Mouse (Mus musculus): Measurements from ENCODE around the gene Rbfox3. TPM values are rescaled to one million over a fixed set of nuclear protein-coding genes. Genes with fewer than 3 reads are reported as not detected.

Gene Rbfox3
- polyA plus RNA-seq, 1 experiment from 2014 or later = 0.97 TPM

GRCm38 (mm10) chr11:118891516-118891915 lies 19.9 kb downstream of the Rbfox3 start:
- no peak overlapping the region for H3K4me2 ChIP-seq (replicated peaks; ENCODE audit: low read depth, low read length)
- H3K27me3 ChIP-seq (replicated peaks; ENCODE audit: insufficient read depth, low read length) = no peaks in the 10 kb centered on the region
- H3K4me3 ChIP-seq (ENCODE audit: low read depth, low read length) = no peak overlapping the region
- no peak for ATAC-seq
- no peak for TF ChIP-seq CTCF (IDR thresholded peaks at IDR 0.05)
- no peak overlapping the region for H3K9ac ChIP-seq (replicated peaks; ENCODE audit: low read depth)
- no peak for DNase-seq (ENCODE audit: low spot score)
- no peaks in the 10 kb centered on the region for H3K9me3 ChIP-seq (ENCODE audit: low read length)
- no peak overlapping the region for H3K27ac ChIP-seq (ENCODE audit: low read length)
- no peaks in the 10 kb centered on the region for H3K4me1 ChIP-seq (ENCODE audit: insufficient read depth, low read depth, low read length)
- H3K36me3 ChIP-seq (ENCODE audit: insufficient read depth, low read length) = no peaks in the 10 kb centered on the region
- WGBS = 76% methylated on average over 15 of the region's 15 CpGs

DNA sequence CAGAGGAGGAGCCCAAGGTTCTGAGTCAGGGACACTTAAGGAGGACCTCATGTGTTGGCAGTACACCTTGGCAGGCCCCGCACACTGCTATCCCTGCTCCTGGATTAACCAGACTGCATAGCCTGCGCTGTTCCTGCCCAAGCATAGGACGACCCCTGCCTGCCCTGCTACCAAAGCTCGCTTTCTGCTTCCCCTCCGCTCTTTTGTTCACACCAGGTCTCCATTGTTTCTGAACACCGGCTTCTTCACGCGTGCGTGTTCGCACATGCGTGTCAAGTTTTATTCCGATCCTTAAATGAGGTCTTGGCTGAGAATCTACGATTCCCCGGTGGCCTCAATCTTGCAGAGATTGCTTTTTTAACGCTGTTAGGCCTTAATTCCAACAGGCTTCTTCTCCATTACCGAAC lies 20.4 kb downstream of the Rbfox3 start:
- Histone ChIP-seq H3K36me3 (ENCODE audit: insufficient read depth, low read length) (no peaks in the 10 kb centered on the region), H3K9ac (replicated peaks; ENCODE audit: low read depth) (no peak overlapping the region), H3K4me2 (replicated peaks; ENCODE audit: low read depth, low read length) (no peak overlapping the region), H3K27me3 (replicated peaks; ENCODE audit: insufficient read depth, low read length) (no peaks in the 10 kb centered on the region), H3K9me3 (ENCODE audit: low read length) (no peaks in the 10 kb centered on the region), H3K4me1 (ENCODE audit: insufficient read depth, low read depth, low read length) (no peaks in the 10 kb centered on the region), H3K27ac (ENCODE audit: low read length) (no peak overlapping the region), H3K4me3 (ENCODE audit: low read depth, low read length) (no peak overlapping the region)
- no peak for ATAC-seq
- DNase-seq (ENCODE audit: low spot score) = no peak
- no peak for TF ChIP-seq EP300 (IDR thresholded peaks at IDR 0.05)
- TF ChIP-seq CTCF (IDR thresholded peaks at IDR 0.05) = no peak
- WGBS = 84% methylated on average over 16 of the region's 16 CpGs

GRCm38 (mm10) chr11:118890474-118890873 lies 20.9 kb downstream of the Rbfox3 start:
- WGBS = 44% methylated on average over 5 of the region's 5 CpGs
- Histone ChIP-seq H3K4me2 (replicated peaks; ENCODE audit: low read depth, low read length) (no peak overlapping the region), H3K9me3 (ENCODE audit: low read length) (no peaks in the 10 kb centered on the region), H3K36me3 (ENCODE audit: insufficient read depth, low read length) (no peaks in the 10 kb centered on the region), H3K9ac (replicated peaks; ENCODE audit: low read depth) (no peak overlapping the region), H3K27ac (ENCODE audit: low read length) (no peak overlapping the region), H3K4me1 (ENCODE audit: insufficient read depth, low read depth, low read length) (no peaks in the 10 kb centered on the region), H3K4me3 (ENCODE audit: low read depth, low read length) (no peak overlapping the region), H3K27me3 (replicated peaks; ENCODE audit: insufficient read depth, low read length) (no peaks in the 10 kb centered on the region)
- TF ChIP-seq CTCF (IDR thresholded peaks at IDR 0.05) (no peak), EP300 (IDR thresholded peaks at IDR 0.05) (no peak)
- DNase-seq (ENCODE audit: low spot score) (no peak), ATAC-seq (no peak)

DNA sequence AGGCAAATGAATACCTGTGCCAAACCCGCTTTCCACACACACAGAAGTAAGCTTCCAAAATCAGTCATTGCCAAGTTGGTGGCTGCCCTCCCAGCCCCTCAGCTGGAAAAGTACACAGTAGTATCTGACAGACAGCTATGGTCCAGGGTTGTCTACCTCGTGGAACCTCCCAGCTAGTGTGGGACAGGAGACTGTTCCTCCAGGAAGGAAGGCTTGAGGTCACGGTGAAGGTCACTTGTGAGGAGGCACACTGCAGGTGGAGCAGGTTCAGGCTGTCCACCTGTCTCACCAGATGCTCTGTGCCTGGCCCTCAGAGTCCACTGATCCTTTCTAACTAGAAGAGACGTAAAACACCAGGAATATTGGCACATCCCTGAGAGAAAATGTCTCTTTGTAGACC lies 21.9 kb downstream of the Rbfox3 start:
- TF ChIP-seq EP300 (IDR thresholded peaks at IDR 0.05) (no peak), CTCF (IDR thresholded peaks at IDR 0.05) (no peak)
- Histone ChIP-seq H3K27ac (ENCODE audit: low read length) (no peak overlapping the region), H3K9me3 (ENCODE audit: low read length) (no peaks in the 10 kb centered on the region), H3K36me3 (ENCODE audit: insufficient read depth, low read length) (no peaks in the 10 kb centered on the region), H3K4me1 (ENCODE audit: insufficient read depth, low read depth, low read length) (no peaks in the 10 kb centered on the region), H3K4me3 (ENCODE audit: low read depth, low read length) (no peak overlapping the region), H3K4me2 (replicated peaks; ENCODE audit: low read depth, low read length) (no peak overlapping the region), H3K27me3 (replicated peaks; ENCODE audit: insufficient read depth, low read length) (no peaks in the 10 kb centered on the region), H3K9ac (replicated peaks; ENCODE audit: low read depth) (no peak overlapping the region)
- DNase-seq (ENCODE audit: low spot score) (no peak), ATAC-seq (no peak)
- 57% methylated on average over 4 of the region's 4 CpGs for WGBS

DNA sequence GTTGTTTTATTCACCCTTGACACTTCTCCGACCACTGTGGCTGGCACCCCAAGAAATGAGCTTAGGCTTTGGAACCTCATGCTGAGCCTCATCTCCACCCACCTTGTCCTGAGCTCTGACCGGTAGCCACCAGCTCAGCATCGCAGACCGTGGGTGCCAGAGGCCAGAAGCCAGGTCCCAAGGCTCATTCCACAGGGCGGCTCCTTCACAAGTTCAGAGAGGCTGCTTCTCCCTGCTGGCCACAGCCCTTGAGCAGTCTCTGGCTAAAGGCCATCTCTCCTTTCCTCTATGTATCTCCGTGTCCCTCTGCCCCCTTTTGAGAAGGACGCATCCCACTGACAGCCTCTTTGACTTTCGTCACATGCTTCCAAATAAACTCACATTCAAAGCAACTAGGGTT lies 23.0 kb downstream of the Rbfox3 start:
- DNase-seq (ENCODE audit: low spot score) (no peak), ATAC-seq (no peak)
- Histone ChIP-seq H3K36me3 (ENCODE audit: insufficient read depth, low read length) (no peaks in the 10 kb centered on the region), H3K4me2 (replicated peaks; ENCODE audit: low read depth, low read length) (no peak overlapping the region), H3K4me3 (ENCODE audit: low read depth, low read length) (no peak overlapping the region), H3K27me3 (replicated peaks; ENCODE audit: insufficient read depth, low read length) (no peaks in the 10 kb centered on the region), H3K27ac (ENCODE audit: low read length) (no peak overlapping the region), H3K4me1 (ENCODE audit: insufficient read depth, low read depth, low read length) (no peaks in the 10 kb centered on the region), H3K9ac (replicated peaks; ENCODE audit: low read depth) (no peak overlapping the region), H3K9me3 (ENCODE audit: low read length) (no peaks in the 10 kb centered on the region)
- TF ChIP-seq CTCF (IDR thresholded peaks at IDR 0.05) = no peak
- no peak for TF ChIP-seq EP300 (IDR thresholded peaks at IDR 0.05)
- WGBS = 65% methylated on average over 8 of the region's 8 CpGs

DNA sequence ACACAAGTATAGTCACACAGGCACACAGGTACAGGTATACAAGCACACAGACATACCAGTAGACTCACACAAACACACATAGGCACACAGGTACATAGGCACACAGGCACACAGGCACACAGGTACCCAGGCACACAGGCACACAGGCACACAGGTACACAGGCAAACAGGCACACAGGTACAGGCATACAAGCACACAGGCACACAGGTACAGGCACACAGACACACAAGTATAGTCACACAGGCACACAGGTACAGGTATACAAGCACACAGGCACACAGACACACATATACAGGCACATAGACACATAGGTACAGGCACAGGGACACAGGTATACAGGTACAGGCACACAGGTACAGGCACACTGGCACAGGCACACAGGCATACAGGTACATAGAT lies 24.2 kb downstream of the Rbfox3 start:
- ATAC-seq (no peak), DNase-seq (ENCODE audit: low spot score) (no peak)
- TF ChIP-seq EP300 (IDR thresholded peaks at IDR 0.05) = no peak
- TF ChIP-seq CTCF (IDR thresholded peaks at IDR 0.05) = no peak
- no peaks in the 10 kb centered on the region for H3K4me1 ChIP-seq (ENCODE audit: insufficient read depth, low read depth, low read length)
- no peak overlapping the region for H3K9ac ChIP-seq (replicated peaks; ENCODE audit: low read depth)
- H3K27me3 ChIP-seq (replicated peaks; ENCODE audit: insufficient read depth, low read length) = no peaks in the 10 kb centered on the region
- no peaks in the 10 kb centered on the region for H3K9me3 ChIP-seq (ENCODE audit: low read length)
- H3K27ac ChIP-seq (ENCODE audit: low read length) = no peak overlapping the region
- no peak overlapping the region for H3K4me2 ChIP-seq (replicated peaks; ENCODE audit: low read depth, low read length)
- no peak overlapping the region for H3K4me3 ChIP-seq (ENCODE audit: low read depth, low read length)
- H3K36me3 ChIP-seq (ENCODE audit: insufficient read depth, low read length) = no peaks in the 10 kb centered on the region

DNA sequence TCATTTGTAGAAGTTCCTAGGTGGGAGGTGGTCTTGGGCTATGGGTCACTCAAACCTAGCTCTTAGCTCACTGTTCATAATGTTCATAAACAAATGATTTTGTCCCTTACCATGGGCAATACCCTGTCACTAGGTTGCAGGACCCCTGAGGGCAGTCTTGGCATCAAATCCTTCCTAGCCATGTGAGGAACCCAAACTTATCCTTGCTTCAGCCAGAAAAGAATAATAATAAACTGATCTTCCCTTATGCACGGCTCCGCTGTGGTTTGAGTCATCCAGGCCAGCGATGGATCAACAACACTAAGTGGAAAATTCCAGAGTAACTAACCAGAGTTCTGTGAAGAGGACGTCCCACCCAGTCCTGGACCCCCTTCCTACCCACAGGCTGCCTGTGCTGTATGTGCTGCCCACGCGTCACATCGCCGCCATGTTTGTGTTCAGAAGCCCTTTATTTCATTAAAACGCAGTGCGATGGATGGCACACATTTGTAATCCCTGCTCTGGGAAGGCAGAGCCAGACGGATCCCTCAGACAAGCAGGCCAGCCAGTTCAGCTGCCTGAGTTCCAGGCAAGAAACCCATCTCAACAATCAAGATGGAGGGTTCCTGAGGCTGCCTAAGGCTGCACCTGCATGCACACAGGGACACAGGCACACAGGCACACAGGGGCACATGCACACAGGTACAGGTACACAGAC lies 25.0 kb downstream of the Rbfox3 start:
- Histone ChIP-seq H3K36me3 (ENCODE audit: insufficient read depth, low read length) (no peaks in the 10 kb centered on the region), H3K4me1 (ENCODE audit: insufficient read depth, low read depth, low read length) (no peaks in the 10 kb centered on the region), H3K27ac (ENCODE audit: low read length) (no peak overlapping the region), H3K9me3 (ENCODE audit: low read length) (no peaks in the 10 kb centered on the region), H3K4me2 (replicated peaks; ENCODE audit: low read depth, low read length) (no peak overlapping the region), H3K27me3 (replicated peaks; ENCODE audit: insufficient read depth, low read length) (no peaks in the 10 kb centered on the region), H3K4me3 (ENCODE audit: low read depth, low read length) (no peak overlapping the region), H3K9ac (replicated peaks; ENCODE audit: low read depth) (no peak overlapping the region)
- ATAC-seq (no peak), DNase-seq (ENCODE audit: low spot score) (no peak)
- no peak for TF ChIP-seq CTCF (IDR thresholded peaks at IDR 0.05)
- no peak for TF ChIP-seq EP300 (IDR thresholded peaks at IDR 0.05)
- 85% methylated on average over 11 of the region's 11 CpGs for WGBS

All from lung, postnatal 0 days (tissue).